Mouse (Mus musculus): ENCODE data around the gene Cd28.

- TF ChIP-seq POLR2A (IDR thresholded peaks at IDR 0.05; ENCODE audit: low read depth, low read length) (no peak), CTCF (IDR thresholded peaks at IDR 0.05; ENCODE audit: borderline replicate concordance, insufficient read depth, low read length) (no peak)
Measured at GRCm38 (mm10) chr1:60746153-60746552, 29.6 kb downstream of the Cd28 start.
